Comparison of ENCODE assay signal across 10 mouse cellular contexts in the genomic region with DNA sequence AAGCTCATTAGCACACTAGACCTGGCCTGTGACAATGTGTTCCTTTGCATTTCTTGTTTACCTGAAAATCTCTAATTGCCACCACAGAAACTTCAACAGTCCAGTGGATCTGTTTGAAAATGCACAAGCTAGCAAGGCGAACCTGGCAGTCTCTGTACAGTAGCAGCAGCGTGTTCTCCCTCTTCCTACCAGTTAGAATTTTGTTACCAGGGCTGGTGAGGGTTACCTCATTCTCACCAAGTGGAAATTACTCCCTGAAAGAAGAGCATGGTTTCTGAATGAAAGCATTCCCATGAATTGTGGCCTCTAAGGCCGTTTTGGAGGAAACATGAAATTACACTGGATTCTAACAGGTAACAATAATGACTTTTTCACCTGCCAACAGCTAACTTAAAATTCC.
DNase-seq lines count a peak whose midpoint lies in the region; ATAC-seq and TF ChIP-seq lines count a peak whose summit lies in the region.
"Had no signal": no experiment of that assay in that cellular context is flagged by ENCODE, and none has a peak within 500 bp of the region (broad histone marks: within the 10 kb centered on the region; RNA-seq: fewer than 3 reads in every experiment).

No protein-coding gene starts in this region.

- no peaks in the 10 kb centered on the region for H3K4me1 ChIP-seq in heart, embryonic 16.5 days (ENCODE audit: control insufficient read depth, insufficient read depth, low read length)
- peaks cover 31% of the 10 kb centered on the region for H3K4me1 ChIP-seq in embryonic facial prominence, embryonic 10.5 days
- peaks cover 10% of the 10 kb centered on the region for H3K4me1 ChIP-seq in forebrain, embryonic 16.5 days (replicated peaks; ENCODE audit: control insufficient read depth, insufficient read depth, low read length)
- H3K4me1 ChIP-seq in limb, embryonic 13.5 days: peaks cover 16% of the 10 kb centered on the region
- H3K4me1 ChIP-seq: liver, embryonic 12.5 days had no signal

- H3K36me3 ChIP-seq in heart, embryonic 16.5 days (ENCODE audit: control insufficient read depth, insufficient read depth): no peaks in the 10 kb centered on the region
- no peaks in the 10 kb centered on the region for H3K36me3 ChIP-seq in embryonic facial prominence, embryonic 10.5 days (replicated peaks)
- no peaks in the 10 kb centered on the region for H3K36me3 ChIP-seq in forebrain, embryonic 16.5 days (ENCODE audit: control insufficient read depth, insufficient read depth)
- no peaks in the 10 kb centered on the region for H3K36me3 ChIP-seq in limb, embryonic 13.5 days
- H3K36me3 ChIP-seq: liver, embryonic 12.5 days had no signal

- WGBS in heart, embryonic 16.5 days: 37% methylated on average over 3 of the region's 3 CpGs
- WGBS in embryonic facial prominence, embryonic 10.5 days: 17% methylated on average over 3 of the region's 3 CpGs
- WGBS in forebrain, embryonic 16.5 days: 3% methylated on average over 3 of the region's 3 CpGs
- 16% methylated on average over 3 of the region's 3 CpGs for WGBS in limb, embryonic 13.5 days

- no peak overlapping the region for H3K4me3 ChIP-seq in heart, embryonic 16.5 days (ENCODE audit: low read length)
- peak overlapping the region; percentile 53; the same call in 1 of the 2 replicates for H3K4me3 ChIP-seq in embryonic facial prominence, embryonic 10.5 days
- H3K4me3 ChIP-seq in forebrain, embryonic 16.5 days (replicated peaks; ENCODE audit: low read length): no peak overlapping the region
- no peak overlapping the region for H3K4me3 ChIP-seq in limb, embryonic 13.5 days
- no peak overlapping the region for H3K4me3 ChIP-seq in layer of hippocampus, adult 2 months

- H3K4me2 ChIP-seq in heart, embryonic 16.5 days (ENCODE audit: low read depth, low read length): peak overlapping the region; percentile 50; the same call in 1 of the 2 replicates
- peak overlapping the region; percentile 43; the same call in 1 of the 2 replicates for H3K4me2 ChIP-seq in forebrain, embryonic 16.5 days (ENCODE audit: low read length)
- H3K4me2 ChIP-seq in limb, embryonic 13.5 days (replicated peaks): peak overlapping the region; percentile 60

- H3K27ac ChIP-seq in heart, embryonic 16.5 days (ENCODE audit: low read length): no peak overlapping the region
- peak overlapping the region; percentile 78 for H3K27ac ChIP-seq in embryonic facial prominence, embryonic 10.5 days (replicated peaks)
- no peak overlapping the region for H3K27ac ChIP-seq in forebrain, embryonic 16.5 days (ENCODE audit: low read length)
- H3K27ac ChIP-seq in limb, embryonic 13.5 days: no peak overlapping the region
- no peak overlapping the region for H3K27ac ChIP-seq in layer of hippocampus, adult 2 months
- H3K27ac ChIP-seq: liver, embryonic 12.5 days had no signal

- no peak for ATAC-seq in heart, embryonic 16.5 days (replicated peaks; ENCODE audit: extremely low read depth, insufficient read depth, low FRiP score)
- ATAC-seq in forebrain, embryonic 16.5 days: no peak
- no peak for ATAC-seq in limb, embryonic 13.5 days (ENCODE audit: low FRiP score, low read depth)
- ATAC-seq: liver, embryonic 12.5 days had no signal

- no peak for DNase-seq in heart, postnatal 25 days (ENCODE audit: low spot score)
- DNase-seq in embryonic facial prominence, embryonic 10.5 days (ENCODE audit: low spot score): no peak
- DNase-seq in thymus, adult 18-20 months: no peak
- no peak for DNase-seq in layer of hippocampus, adult 2 months (ENCODE audit: low spot score in 2 of 2)
- DNase-seq in cerebellum, postnatal 10 days: no peak
- DNase-seq: cerebellum, postnatal 25 days had no signal

- intact Hi-C loops in heart, postnatal 25 days (cut with DNase I): no loop called here

- H3K27me3 ChIP-seq in heart, embryonic 16.5 days (ENCODE audit: control insufficient read depth, insufficient read depth, low read length): no peaks in the 10 kb centered on the region
- peaks cover 5% of the 10 kb centered on the region for H3K27me3 ChIP-seq in embryonic facial prominence, embryonic 10.5 days (replicated peaks; ENCODE audit: low read depth, poor library complexity, severe bottlenecking)
- peaks cover 49% of the 10 kb centered on the region for H3K27me3 ChIP-seq in forebrain, embryonic 16.5 days (replicated peaks; ENCODE audit: control insufficient read depth, insufficient read depth, low read length)
- peaks cover 28% of the 10 kb centered on the region for H3K27me3 ChIP-seq in limb, embryonic 13.5 days
- H3K27me3 ChIP-seq: liver, embryonic 12.5 days had no signal

- H3K9me3 ChIP-seq in heart, embryonic 16.5 days (replicated peaks; ENCODE audit: control insufficient read depth, low read length): no peaks in the 10 kb centered on the region
- H3K9me3 ChIP-seq in embryonic facial prominence, embryonic 10.5 days: no peaks in the 10 kb centered on the region
- H3K9me3 ChIP-seq in forebrain, embryonic 16.5 days (ENCODE audit: control insufficient read depth, low read length): no peaks in the 10 kb centered on the region
- H3K9me3 ChIP-seq in limb, embryonic 13.5 days: no peaks in the 10 kb centered on the region
- H3K9me3 ChIP-seq: liver, embryonic 12.5 days had no signal

- no peak for TF ChIP-seq CTCF in layer of hippocampus, adult 2 months (conservative IDR thresholded peaks at IDR 0.05)

- H3K9ac ChIP-seq in heart, embryonic 16.5 days (ENCODE audit: low read length): no peak overlapping the region
- H3K9ac ChIP-seq in forebrain, embryonic 16.5 days (replicated peaks; ENCODE audit: low read depth, low read length): no peak overlapping the region; the same call in 1 of the 2 replicates
- H3K9ac ChIP-seq in limb, embryonic 13.5 days: no peak overlapping the region
- H3K9ac ChIP-seq: liver, embryonic 12.5 days had no signal
